Mouse (Mus musculus) liver, postnatal 0 days (tissue): ENCODE measurements at regions not wholly inside any gene's neighbourhood (a gene's known extent, or its start where the extent isn't known, plus 50 kb on each side); places are given as distances from the start of the nearest gene placed in this dataset.

Experiments used
- ATAC-seq: fragments of 200-750 bp; cut with Nextera tagmentation; 2 replicates; pipeline ENCODE4 v1.8.0; 2017; ENCODE audit warnings: mild to moderate bottlenecking, moderate library complexity
- DNase-seq: peaks from one replicate; pipeline ENCODE4 v3.0.0-alpha.2; 2016
- H3K27ac ChIP-seq: fragments of 300-500 bp; sonication (generic); 2 replicates; pipeline ENCODE4 v1.5.1; 2014; ENCODE audit warnings: antibody characterized with exemption, moderate library complexity, mild to moderate bottlenecking, low read depth
- H3K27me3 ChIP-seq: fragments of 300-500 bp; sonication (generic); 2 replicates; pipeline ENCODE4 v1.6.1; 2014; ENCODE audit warnings: low read length, control low read depth, mixed read lengths; ENCODE audit not compliant: insufficient read depth
- H3K36me3 ChIP-seq: fragments of 300-500 bp; sonication (generic); replicated peaks from 2 replicates; pipeline ENCODE4 v1.6.1; 2014; ENCODE audit warnings: mild to moderate bottlenecking, control low read depth, low read length, moderate library complexity, mixed read lengths; ENCODE audit not compliant: insufficient read depth
- H3K4me1 ChIP-seq: fragments of 300-500 bp; sonication (generic); 2 replicates; pipeline ENCODE4 v1.6.1; 2014; ENCODE audit warnings: antibody characterized with exemption, mild to moderate bottlenecking, control low read depth; ENCODE audit not compliant: insufficient read depth
- H3K4me2 ChIP-seq: fragments of 300-500 bp; sonication (generic); 2 replicates; pipeline ENCODE4 v1.6.1; 2014; ENCODE audit warnings: low read depth, mild to moderate bottlenecking, low read length, moderate library complexity, mixed read lengths
- H3K4me3 ChIP-seq: fragments of 300-500 bp; sonication (generic); 2 replicates; pipeline ENCODE4 v1.5.1; 2014; ENCODE audit warnings: low read depth, low read length
- H3K9ac ChIP-seq: fragments of 300-500 bp; sonication (generic); replicated peaks from 2 replicates; pipeline ENCODE4 v1.6.1; 2014; ENCODE audit warnings: mild to moderate bottlenecking, moderate library complexity
- H3K9me3 ChIP-seq: fragments of 300-500 bp; sonication (generic); 2 replicates; pipeline ENCODE4 v1.6.1; 2016; ENCODE audit warnings: mild to moderate bottlenecking, control low read depth, low read length, mixed read lengths
- CTCF ChIP-seq: sonication (generic); IDR thresholded peaks from 2 replicates; pipeline ENCODE4 v1.5.1; 2016; ENCODE audit warnings: antibody characterized with exemption, low read depth
- EP300 ChIP-seq: IDR thresholded peaks from 2 replicates; pipeline ENCODE4 v1.6.1; 2016; ENCODE audit warnings: antibody characterized with exemption, low read depth, mild to moderate bottlenecking
- WGBS: fragments of 180-500 bp; shearing (Covaris S2); extraction: QIAGEN DNeasy Blood & Tissue Kit; methylation state at CpG from one replicate; pipeline ENCODE4 v1.1.7; 2014; ENCODE audit not compliant: insufficient replicate concordance; 5-methylcytosine and 5-hydroxymethylcytosine counted together

GRCm38 (mm10) chr17:85808580-85808979 is 120.5 kb upstream of the Six2 start:
- TF ChIP-seq EP300 = no peak
- TF ChIP-seq CTCF = no peak
- no peaks in the 10 kb centered on the region for H3K36me3 ChIP-seq
- ATAC-seq = no peak

GRCm38 (mm10) chr17:85805726-85806359 is 117.8 kb upstream of the Six2 start:
- Histone ChIP-seq H3K27ac (no peak overlapping the region), H3K27me3 (peaks cover 24% of the 10 kb centered on the region), H3K4me1 (no peaks in the 10 kb centered on the region), H3K9ac (no peak overlapping the region), H3K36me3 (no peaks in the 10 kb centered on the region), H3K9me3 (no peaks in the 10 kb centered on the region), H3K4me2 (no peak overlapping the region), H3K4me3 (no peak overlapping the region)
- 66% methylated on average over 13 of the region's 13 CpGs for WGBS
- DNase-seq = no peak
- no peak for ATAC-seq
- TF ChIP-seq CTCF = no peak
- TF ChIP-seq EP300 = no peak

More at GRCm38 (mm10) chr17:85808580-85808979, 120.5 kb upstream of the Six2 start:
- DNase-seq = no peak
- Histone ChIP-seq H3K27me3 (peaks cover 6% of the 10 kb centered on the region; the same call in 1 of the 2 replicates), H3K9me3 (no peaks in the 10 kb centered on the region), H3K27ac (no peak overlapping the region), H3K9ac (no peak overlapping the region), H3K4me2 (no peak overlapping the region), H3K4me3 (no peak overlapping the region), H3K4me1 (no peaks in the 10 kb centered on the region)
- 50% methylated on average over 5 of the region's 5 CpGs for WGBS

GRCm38 (mm10) chr17:85804631-85805030 is 116.6 kb upstream of the Six2 start:
- ATAC-seq (no peak), DNase-seq (no peak)
- no peaks in the 10 kb centered on the region for H3K36me3 ChIP-seq
- H3K9me3 ChIP-seq = no peaks in the 10 kb centered on the region
- no peak overlapping the region for H3K27ac ChIP-seq
- no peak overlapping the region for H3K4me2 ChIP-seq
- no peak overlapping the region for H3K4me3 ChIP-seq
- peaks cover 6% of the 10 kb centered on the region; the same call in 1 of the 2 replicates for H3K4me1 ChIP-seq
- H3K27me3 ChIP-seq = peaks cover 36% of the 10 kb centered on the region
- no peak overlapping the region for H3K9ac ChIP-seq
- TF ChIP-seq EP300 (no peak), CTCF (no peak)
- WGBS = 67% methylated on average over 4 of the region's 4 CpGs

- peaks cover 54% of the 10 kb centered on the region for H3K27me3 ChIP-seq
Observed at GRCm38 (mm10) chr17:85801734-85802133, 113.7 kb upstream of the Six2 start.

GRCm38 (mm10) chr17:85801079-85801605 is 113.1 kb upstream of the Six2 start:
- H3K9me3 ChIP-seq = no peaks in the 10 kb centered on the region
- DNase-seq (no peak), ATAC-seq (no peak)
- no peak overlapping the region for H3K9ac ChIP-seq
- no peak overlapping the region for H3K27ac ChIP-seq
- WGBS = 40% methylated on average over 14 of the region's 14 CpGs
- no peak overlapping the region for H3K4me2 ChIP-seq
- H3K4me1 ChIP-seq = peaks cover 7% of the 10 kb centered on the region; the same call in 1 of the 2 replicates
- no peaks in the 10 kb centered on the region for H3K36me3 ChIP-seq
- H3K4me3 ChIP-seq = no peak overlapping the region
- no peak for TF ChIP-seq CTCF
- peaks cover 54% of the 10 kb centered on the region for H3K27me3 ChIP-seq

More at GRCm38 (mm10) chr17:85801734-85802133, 113.7 kb upstream of the Six2 start:
- Histone ChIP-seq H3K4me1 (peaks cover 7% of the 10 kb centered on the region; the same call in 1 of the 2 replicates), H3K27ac (no peak overlapping the region), H3K36me3 (no peaks in the 10 kb centered on the region), H3K9me3 (no peaks in the 10 kb centered on the region), H3K4me3 (no peak overlapping the region), H3K4me2 (no peak overlapping the region), H3K9ac (no peak overlapping the region)
- TF ChIP-seq CTCF (no peak), EP300 (no peak)
- 66% methylated on average over 8 of the region's 8 CpGs for WGBS
- ATAC-seq (no peak), DNase-seq (no peak)

- no peak for ATAC-seq
- H3K4me2 ChIP-seq = peak overlapping the region; percentile 58
- WGBS = 2% methylated on average over 40 of the region's 44 CpGs
- H3K27ac ChIP-seq = no peak overlapping the region
- H3K27me3 ChIP-seq = peaks cover 54% of the 10 kb centered on the region
- H3K36me3 ChIP-seq = no peaks in the 10 kb centered on the region
- DNase-seq = no peak
- peaks cover 7% of the 10 kb centered on the region; the same call in 1 of the 2 replicates for H3K4me1 ChIP-seq
- no peak for TF ChIP-seq EP300
- no peak for TF ChIP-seq CTCF
- H3K9ac ChIP-seq = no peak overlapping the region
- H3K4me3 ChIP-seq = peak overlapping the region; percentile 31
- H3K9me3 ChIP-seq = no peaks in the 10 kb centered on the region
Observed at GRCm38 (mm10) chr17:85800357-85801078, 112.4 kb upstream of the Six2 start.
